Mouse (Mus musculus): ENCODE measurements at regions not wholly inside any gene's neighbourhood (a gene's known extent, or its start where the extent isn't known, plus 50 kb on each side); places are given as distances from the start of the nearest gene placed in this dataset.

- no peak for DNase-seq (ENCODE audit: low spot score)
- no peak overlapping the region for H3K4me2 ChIP-seq (ENCODE audit: low read depth, low read length)
- H3K4me1 ChIP-seq (ENCODE audit: control insufficient read depth, insufficient read depth, low read length): no peaks in the 10 kb centered on the region
- no peak overlapping the region for H3K4me3 ChIP-seq (ENCODE audit: low read depth, low read length)
- WGBS: 48% methylated on average over 4 of the region's 4 CpGs
- no peak for ATAC-seq (replicated peaks; ENCODE audit: insufficient number of reproducible peaks, low FRiP score, low TSS enrichment, low read depth)
- H3K27ac ChIP-seq (replicated peaks; ENCODE audit: low read depth, low read length): no peak overlapping the region
- H3K36me3 ChIP-seq (replicated peaks; ENCODE audit: control insufficient read depth, insufficient read depth, low read depth, low read length): no peaks in the 10 kb centered on the region
- H3K9ac ChIP-seq (replicated peaks; ENCODE audit: low read length): no peak overlapping the region
- H3K27me3 ChIP-seq (ENCODE audit: control insufficient read depth, insufficient read depth, low read length): no peaks in the 10 kb centered on the region
- H3K9me3 ChIP-seq (replicated peaks; ENCODE audit: control insufficient read depth, low read length): no peaks in the 10 kb centered on the region
These were observed 221.5 kb downstream of the Nova1 start for GRCm38 (mm10) chr12:46597200-46597599.

- ATAC-seq (replicated peaks; ENCODE audit: insufficient number of reproducible peaks, low FRiP score, low TSS enrichment, low read depth) (no peak), DNase-seq (ENCODE audit: low spot score) (no peak)
- H3K4me3 ChIP-seq (ENCODE audit: low read depth, low read length): no peak overlapping the region
- no peaks in the 10 kb centered on the region for H3K36me3 ChIP-seq (replicated peaks; ENCODE audit: control insufficient read depth, insufficient read depth, low read depth, low read length)
- H3K4me2 ChIP-seq (ENCODE audit: low read depth, low read length): no peak overlapping the region
- no peaks in the 10 kb centered on the region for H3K27me3 ChIP-seq (ENCODE audit: control insufficient read depth, insufficient read depth, low read length)
- no peaks in the 10 kb centered on the region for H3K4me1 ChIP-seq (ENCODE audit: control insufficient read depth, insufficient read depth, low read length)
- H3K9me3 ChIP-seq (replicated peaks; ENCODE audit: control insufficient read depth, low read length): no peaks in the 10 kb centered on the region
- WGBS: 78% methylated on average over 2 of the region's 2 CpGs
- no peak overlapping the region for H3K9ac ChIP-seq (replicated peaks; ENCODE audit: low read length)
- H3K27ac ChIP-seq (replicated peaks; ENCODE audit: low read depth, low read length): no peak overlapping the region
These were observed 250.1 kb downstream of the Nova1 start for GRCm38 (mm10) chr12:46568665-46569064.

GRCm38 (mm10) chr12:46566324-46566723, 252.4 kb downstream of the Nova1 start:
- H3K27ac ChIP-seq (replicated peaks; ENCODE audit: low read depth, low read length): no peak overlapping the region
- 67% methylated on average over 2 of the region's 2 CpGs for WGBS
- H3K9ac ChIP-seq (replicated peaks; ENCODE audit: low read length): no peak overlapping the region
- no peaks in the 10 kb centered on the region for H3K27me3 ChIP-seq (ENCODE audit: control insufficient read depth, insufficient read depth, low read length)
- no peaks in the 10 kb centered on the region for H3K36me3 ChIP-seq (replicated peaks; ENCODE audit: control insufficient read depth, insufficient read depth, low read depth, low read length)
- no peak for DNase-seq (ENCODE audit: low spot score)
- H3K9me3 ChIP-seq (replicated peaks; ENCODE audit: control insufficient read depth, low read length): no peaks in the 10 kb centered on the region
- no peak overlapping the region for H3K4me2 ChIP-seq (ENCODE audit: low read depth, low read length)
- ATAC-seq (replicated peaks; ENCODE audit: insufficient number of reproducible peaks, low FRiP score, low TSS enrichment, low read depth): no peak
- H3K4me1 ChIP-seq (ENCODE audit: control insufficient read depth, insufficient read depth, low read length): no peaks in the 10 kb centered on the region
- no peak overlapping the region for H3K4me3 ChIP-seq (ENCODE audit: low read depth, low read length)

- DNase-seq (ENCODE audit: low spot score) (peak; percentile 2), ATAC-seq (replicated peaks; ENCODE audit: insufficient number of reproducible peaks, low FRiP score, low TSS enrichment, low read depth) (no peak)
- no peaks in the 10 kb centered on the region for H3K27me3 ChIP-seq (ENCODE audit: control insufficient read depth, insufficient read depth, low read length)
- H3K4me2 ChIP-seq (ENCODE audit: low read depth, low read length): no peak overlapping the region
- no peaks in the 10 kb centered on the region for H3K36me3 ChIP-seq (replicated peaks; ENCODE audit: control insufficient read depth, insufficient read depth, low read depth, low read length)
- 25% methylated on average over 3 of the region's 3 CpGs for WGBS
- H3K27ac ChIP-seq (replicated peaks; ENCODE audit: low read depth, low read length): no peak overlapping the region
- H3K9me3 ChIP-seq (replicated peaks; ENCODE audit: control insufficient read depth, low read length): no peaks in the 10 kb centered on the region
- H3K4me3 ChIP-seq (ENCODE audit: low read depth, low read length): no peak overlapping the region
- H3K4me1 ChIP-seq (ENCODE audit: control insufficient read depth, insufficient read depth, low read length): no peaks in the 10 kb centered on the region
- no peak overlapping the region for H3K9ac ChIP-seq (replicated peaks; ENCODE audit: low read length)
These were observed 297.8 kb downstream of the Nova1 start for GRCm38 (mm10) chr12:46520942-46521341.

GRCm38 (mm10) chr12:46507829-46508228, 310.9 kb downstream of the Nova1 start:
- no peaks in the 10 kb centered on the region for H3K4me1 ChIP-seq (ENCODE audit: control insufficient read depth, insufficient read depth, low read length)
- no peaks in the 10 kb centered on the region for H3K9me3 ChIP-seq (replicated peaks; ENCODE audit: control insufficient read depth, low read length)
- ATAC-seq (replicated peaks; ENCODE audit: insufficient number of reproducible peaks, low FRiP score, low TSS enrichment, low read depth): no peak
- H3K4me2 ChIP-seq (ENCODE audit: low read depth, low read length): no peak overlapping the region
- DNase-seq (ENCODE audit: low spot score): no peak
- H3K4me3 ChIP-seq (ENCODE audit: low read depth, low read length): no peak overlapping the region
- no peaks in the 10 kb centered on the region for H3K36me3 ChIP-seq (replicated peaks; ENCODE audit: control insufficient read depth, insufficient read depth, low read depth, low read length)
- 93% methylated on average over 3 of the region's 3 CpGs for WGBS
- no peak overlapping the region for H3K9ac ChIP-seq (replicated peaks; ENCODE audit: low read length)
- no peak overlapping the region for H3K27ac ChIP-seq (replicated peaks; ENCODE audit: low read depth, low read length)
- H3K27me3 ChIP-seq (ENCODE audit: control insufficient read depth, insufficient read depth, low read length): no peaks in the 10 kb centered on the region

GRCm38 (mm10) chr12:46492465-46492864, 326.3 kb downstream of the Nova1 start:
- no peak for ATAC-seq (replicated peaks; ENCODE audit: insufficient number of reproducible peaks, low FRiP score, low TSS enrichment, low read depth)
- Histone ChIP-seq H3K4me3 (ENCODE audit: low read depth, low read length) (no peak overlapping the region), H3K4me1 (ENCODE audit: control insufficient read depth, insufficient read depth, low read length) (no peaks in the 10 kb centered on the region), H3K4me2 (ENCODE audit: low read depth, low read length) (no peak overlapping the region), H3K27ac (replicated peaks; ENCODE audit: low read depth, low read length) (no peak overlapping the region), H3K9ac (replicated peaks; ENCODE audit: low read length) (no peak overlapping the region), H3K36me3 (replicated peaks; ENCODE audit: control insufficient read depth, insufficient read depth, low read depth, low read length) (no peaks in the 10 kb centered on the region), H3K27me3 (ENCODE audit: control insufficient read depth, insufficient read depth, low read length) (no peaks in the 10 kb centered on the region), H3K9me3 (replicated peaks; ENCODE audit: control insufficient read depth, low read length) (no peaks in the 10 kb centered on the region)
- no peak for DNase-seq (ENCODE audit: low spot score)
- 82% methylated on average over 6 of the region's 6 CpGs for WGBS

GRCm38 (mm10) chr12:46450888-46451287, 367.8 kb downstream of the Nova1 start:
- ATAC-seq (replicated peaks; ENCODE audit: insufficient number of reproducible peaks, low FRiP score, low TSS enrichment, low read depth) (no peak), DNase-seq (ENCODE audit: low spot score) (no peak)
- Histone ChIP-seq H3K9me3 (replicated peaks; ENCODE audit: control insufficient read depth, low read length) (no peaks in the 10 kb centered on the region), H3K4me3 (ENCODE audit: low read depth, low read length) (no peak overlapping the region), H3K27ac (replicated peaks; ENCODE audit: low read depth, low read length) (no peak overlapping the region), H3K4me2 (ENCODE audit: low read depth, low read length) (no peak overlapping the region), H3K36me3 (replicated peaks; ENCODE audit: control insufficient read depth, insufficient read depth, low read depth, low read length) (no peaks in the 10 kb centered on the region), H3K27me3 (ENCODE audit: control insufficient read depth, insufficient read depth, low read length) (no peaks in the 10 kb centered on the region), H3K4me1 (ENCODE audit: control insufficient read depth, insufficient read depth, low read length) (no peaks in the 10 kb centered on the region), H3K9ac (replicated peaks; ENCODE audit: low read length) (no peak overlapping the region)

- Histone ChIP-seq H3K27ac (replicated peaks; ENCODE audit: low read depth, low read length) (no peak overlapping the region), H3K9ac (replicated peaks; ENCODE audit: low read length) (no peak overlapping the region), H3K4me1 (ENCODE audit: control insufficient read depth, insufficient read depth, low read length) (no peaks in the 10 kb centered on the region), H3K9me3 (replicated peaks; ENCODE audit: control insufficient read depth, low read length) (no peaks in the 10 kb centered on the region), H3K4me3 (ENCODE audit: low read depth, low read length) (no peak overlapping the region), H3K27me3 (ENCODE audit: control insufficient read depth, insufficient read depth, low read length) (no peaks in the 10 kb centered on the region), H3K36me3 (replicated peaks; ENCODE audit: control insufficient read depth, insufficient read depth, low read depth, low read length) (no peaks in the 10 kb centered on the region), H3K4me2 (ENCODE audit: low read depth, low read length) (no peak overlapping the region)
- 83% methylated on average over 7 of the region's 7 CpGs for WGBS
- ATAC-seq (replicated peaks; ENCODE audit: insufficient number of reproducible peaks, low FRiP score, low TSS enrichment, low read depth): no peak
- DNase-seq (ENCODE audit: low spot score): no peak
These were observed 373.9 kb downstream of the Nova1 start for GRCm38 (mm10) chr12:46444644-46445313.

All from embryonic facial prominence, embryonic 11.5 days (tissue).